Mouse (Mus musculus): ENCODE measurements around the gene Bdnf. TPM values are rescaled to one million over a fixed set of nuclear protein-coding genes. Genes with fewer than 3 reads are reported as not detected.
A peak's percentile ranks its signal among the peaks of the same experiment; 100 is the strongest.

Bdnf gene
- total RNA-seq, 2 experiments from 2014 or later: 29.6 to 31.2 TPM

GRCm38 (mm10) chr2:109725831-109726230, 51.3 kb downstream of the Bdnf start:
- no peak for TF ChIP-seq CTCF (conservative IDR thresholded peaks at IDR 0.05)
- Histone ChIP-seq H3K27ac (0 out of 2 replicates have a peak overlapping the region, but pooled peaks have one; percentile 1), H3K4me3 (no peak overlapping the region)
- DNase-seq (ENCODE audit: low spot score in 2 of 2): no peak

GRCm38 (mm10) chr2:109729221-109729620, 54.7 kb downstream of the Bdnf start:
- H3K27ac ChIP-seq: no peak overlapping the region
- no peak for DNase-seq (ENCODE audit: low spot score in 2 of 2)
- no peak for TF ChIP-seq CTCF (conservative IDR thresholded peaks at IDR 0.05)
- H3K4me3 ChIP-seq: no peak overlapping the region

GRCm38 (mm10) chr2:109733201-109734039, 58.9 kb downstream of the Bdnf start:
- no peak for TF ChIP-seq CTCF (conservative IDR thresholded peaks at IDR 0.05)
- no peak overlapping the region for H3K4me3 ChIP-seq
- DNase-seq (ENCODE audit: low spot score in 2 of 2): no peak
- no peak overlapping the region for H3K27ac ChIP-seq

GRCm38 (mm10) chr2:109734228-109734627, 59.7 kb downstream of the Bdnf start:
- Histone ChIP-seq H3K27ac (no peak overlapping the region), H3K4me3 (no peak overlapping the region)
- TF ChIP-seq CTCF (conservative IDR thresholded peaks at IDR 0.05): no peak
- DNase-seq (ENCODE audit: low spot score in 2 of 2): no peak

- DNase-seq (ENCODE audit: low spot score in 2 of 2): no peak
These were observed 60.2 kb downstream of the Bdnf start for GRCm38 (mm10) chr2:109734666-109735065.

GRCm38 (mm10) chr2:109735347-109735746, 60.8 kb downstream of the Bdnf start:
- H3K27ac ChIP-seq: no peak overlapping the region
- no peak overlapping the region for H3K4me3 ChIP-seq
- TF ChIP-seq CTCF (conservative IDR thresholded peaks at IDR 0.05): no peak
- DNase-seq (ENCODE audit: low spot score in 2 of 2): no peak

More at GRCm38 (mm10) chr2:109734666-109735065, 60.2 kb downstream of the Bdnf start:
- no peak overlapping the region for H3K27ac ChIP-seq
- H3K4me3 ChIP-seq: no peak overlapping the region
- TF ChIP-seq CTCF (conservative IDR thresholded peaks at IDR 0.05): no peak

GRCm38 (mm10) chr2:109736306-109736705, 61.8 kb downstream of the Bdnf start:
- no peak overlapping the region for H3K4me3 ChIP-seq
- DNase-seq (ENCODE audit: low spot score in 2 of 2): no peak
- no peak overlapping the region for H3K27ac ChIP-seq
- TF ChIP-seq CTCF (conservative IDR thresholded peaks at IDR 0.05): no peak

GRCm38 (mm10) chr2:109738331-109738730, 63.8 kb downstream of the Bdnf start:
- no peak for DNase-seq (ENCODE audit: low spot score in 2 of 2)
- no peak overlapping the region for H3K27ac ChIP-seq
- no peak for TF ChIP-seq CTCF (conservative IDR thresholded peaks at IDR 0.05)
- no peak overlapping the region for H3K4me3 ChIP-seq

GRCm38 (mm10) chr2:109743208-109743960, 68.9 kb downstream of the Bdnf start:
- DNase-seq (ENCODE audit: low spot score in 2 of 2): no peak
- H3K27ac ChIP-seq: 0 out of 2 replicates have a peak overlapping the region, but pooled peaks have one; percentile 7
- H3K4me3 ChIP-seq: no peak overlapping the region
- no peak for TF ChIP-seq CTCF (conservative IDR thresholded peaks at IDR 0.05)

- no peak for TF ChIP-seq CTCF (conservative IDR thresholded peaks at IDR 0.05)
- Histone ChIP-seq H3K4me3 (no peak overlapping the region), H3K27ac (no peak overlapping the region)
- DNase-seq (ENCODE audit: low spot score in 2 of 2): no peak
These were observed 71.7 kb downstream of the Bdnf start for GRCm38 (mm10) chr2:109746223-109746622.

GRCm38 (mm10) chr2:109748412-109748811, 73.9 kb downstream of the Bdnf start:
- DNase-seq (ENCODE audit: low spot score in 2 of 2): no peak
- no peak for TF ChIP-seq CTCF (conservative IDR thresholded peaks at IDR 0.05)
- H3K4me3 ChIP-seq: no peak overlapping the region
- no peak overlapping the region for H3K27ac ChIP-seq

- no peak overlapping the region for H3K4me3 ChIP-seq
- no peak for DNase-seq (ENCODE audit: low spot score in 2 of 2)
- H3K27ac ChIP-seq: no peak overlapping the region
- TF ChIP-seq CTCF (conservative IDR thresholded peaks at IDR 0.05): no peak
These were observed 74.3 kb downstream of the Bdnf start for GRCm38 (mm10) chr2:109748815-109749214.

GRCm38 (mm10) chr2:109749964-109750363, 75.5 kb downstream of the Bdnf start:
- H3K27ac ChIP-seq: no peak overlapping the region
- no peak for TF ChIP-seq CTCF (conservative IDR thresholded peaks at IDR 0.05)
- no peak overlapping the region for H3K4me3 ChIP-seq
- no peak for DNase-seq (ENCODE audit: low spot score in 2 of 2)
